Mouse (Mus musculus) common myeloid progenitor, adult 5-6 weeks (primary cell): ENCODE measurements around the gene B430306N03Rik. TPM values are rescaled to one million over a fixed set of nuclear protein-coding genes. Genes with fewer than 3 reads are reported as not detected.
A peak's percentile ranks its signal among the peaks of the same experiment; 100 is the strongest.

ENCODE experiments used
- ATAC-seq: replicated peaks from 2 replicates; pipeline ENCODE4 v1.8.0; 2016; ENCODE audit warnings: low read depth, mild to moderate bottlenecking, moderate TSS enrichment, inconsistent platforms; ENCODE audit not compliant: poor library complexity, severe bottlenecking
- total RNA-seq: library from RNA; stranded (forward); fragments of 200-1000, 187-1606 nt; gene quantifications from 2 replicates; pipeline ENCODE4 v1.2.3, GENCODE M21; 2017

The B430306N03Rik gene
- total RNA-seq: 0.34 and 0.91 TPM in 2 replicates

- ATAC-seq: peak; percentile 77
Measured at GRCm38 (mm10) chr17:48315905-48316579, at the start of gene B430306N03Rik. B430306N03Rik (plus strand) TSS chr17:48316141.

GRCm38 (mm10) chr17:48266610-48267304 is 49.2 kb upstream of the B430306N03Rik start:
- ATAC-seq: no peak

- ATAC-seq: peak; percentile 74
Measured at GRCm38 (mm10) chr17:48267591-48267990, 48.4 kb upstream of the B430306N03Rik start.

- no peak for ATAC-seq
Measured at GRCm38 (mm10) chr17:48268276-48268675, 47.7 kb upstream of the B430306N03Rik start.

GRCm38 (mm10) chr17:48269833-48270232 is 46.1 kb upstream of the B430306N03Rik start:
- no peak for ATAC-seq

- peak; percentile 73 for ATAC-seq
Measured at GRCm38 (mm10) chr17:48272158-48272557, 43.8 kb upstream of the B430306N03Rik start.

- ATAC-seq: 0 out of 2 replicates have a peak, but pooled peaks have one; percentile 3
Measured at GRCm38 (mm10) chr17:48272598-48272997, 43.3 kb upstream of the B430306N03Rik start.

- ATAC-seq: no peak
Measured at GRCm38 (mm10) chr17:48274098-48274497, 41.8 kb upstream of the B430306N03Rik start.

- peak; percentile 78 for ATAC-seq
Measured at GRCm38 (mm10) chr17:48274885-48275284, 41.1 kb upstream of the B430306N03Rik start.

GRCm38 (mm10) chr17:48275736-48276135 is 40.2 kb upstream of the B430306N03Rik start:
- no peak for ATAC-seq

- no peak for ATAC-seq
Measured at GRCm38 (mm10) chr17:48278381-48278780, 37.6 kb upstream of the B430306N03Rik start.

GRCm38 (mm10) chr17:48279002-48279401 is 36.9 kb upstream of the B430306N03Rik start:
- no peak for ATAC-seq

- 0 out of 2 replicates have a peak, but pooled peaks have one; percentile 5 for ATAC-seq
Measured at GRCm38 (mm10) chr17:48280943-48281738, 34.8 kb upstream of the B430306N03Rik start.

GRCm38 (mm10) chr17:48281739-48282085 is 34.2 kb upstream of the B430306N03Rik start:
- peak; percentile 68 for ATAC-seq

GRCm38 (mm10) chr17:48286765-48287164 is 29.2 kb upstream of the B430306N03Rik start:
- peak; percentile 91 for ATAC-seq

GRCm38 (mm10) chr17:48287276-48287675 is 28.7 kb upstream of the B430306N03Rik start:
- ATAC-seq: peak; percentile 47; the same call in 1 of the 2 replicates

GRCm38 (mm10) chr17:48293500-48294194 is 22.3 kb upstream of the B430306N03Rik start:
- peak; percentile 76 for ATAC-seq

- ATAC-seq: peak; percentile 65
Measured at GRCm38 (mm10) chr17:48299203-48299602, 16.7 kb upstream of the B430306N03Rik start, which contains the start of gene Treml2. Treml2 (plus strand) TSS chr17:48299498.

GRCm38 (mm10) chr17:48299756-48300155 is 16.2 kb upstream of the B430306N03Rik start:
- ATAC-seq: no peak

GRCm38 (mm10) chr17:48300199-48300598 is 15.7 kb upstream of the B430306N03Rik start:
- peak; percentile 79 for ATAC-seq
